Mouse (Mus musculus): ENCODE results near the gene Pet117. TPM values are rescaled to one million over a fixed set of nuclear protein-coding genes. Genes with fewer than 3 reads are reported as not detected.
"Not testable (repeated sequence)": the region's sequence is repeated elsewhere in the genome, so short reads cannot be mapped to it uniquely, and the experiment has no call there.

Gene Pet117
- polyA plus RNA-seq, 1 experiment from 2014 or later, result 2.9 TPM

DNA sequence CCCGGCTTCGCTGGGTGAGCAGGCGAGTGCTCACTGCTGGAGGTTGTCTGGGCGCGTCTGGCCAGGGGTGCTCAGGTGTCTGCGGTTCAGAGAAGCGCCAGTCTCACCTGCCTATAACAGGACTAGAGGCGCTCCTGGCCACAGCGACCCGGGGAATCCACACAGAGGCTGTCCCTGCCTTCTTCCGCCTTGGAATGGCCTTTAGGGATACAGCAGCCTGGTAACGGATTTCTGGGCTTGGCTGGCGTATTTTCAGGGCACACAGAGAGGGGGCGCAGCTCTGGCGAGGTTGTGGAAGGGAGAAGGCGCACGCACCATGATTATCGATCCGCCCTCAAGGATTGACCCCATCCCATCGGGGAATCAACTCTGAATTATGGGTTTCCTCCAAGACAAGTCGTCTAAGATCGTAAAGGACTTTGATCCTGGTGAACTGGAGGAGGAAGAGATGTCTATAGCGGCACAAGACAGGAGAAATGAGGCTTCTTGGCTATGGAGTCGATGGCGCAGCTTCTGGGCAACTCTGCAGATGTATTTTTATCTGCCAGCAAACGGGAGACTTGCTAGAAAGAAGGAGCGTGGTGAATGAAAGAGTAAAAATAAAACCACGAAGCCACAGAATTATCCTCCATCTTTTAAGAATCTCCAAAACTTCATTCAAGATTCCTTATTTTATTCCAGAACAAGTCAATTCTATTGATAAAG, 35.5 kb upstream of the Pet117 start:
- H3K27me3 ChIP-seq (ENCODE audit: control insufficient read depth, insufficient read depth, low read length), result peaks cover 48% of the 10 kb centered on the region
- H3K9ac ChIP-seq (ENCODE audit: low read length), result 0 out of 2 replicates have a peak overlapping the region, but pooled peaks have one; percentile 33
- ATAC-seq (replicated peaks; ENCODE audit: extremely low read depth, insufficient read depth, low FRiP score), result no peak
- peak overlapping the region; percentile 80 for H3K4me2 ChIP-seq (ENCODE audit: low read depth, low read length)
- 9% methylated on average over 28 of the region's 28 CpGs for WGBS
- H3K27ac ChIP-seq (ENCODE audit: low read length), result no peak overlapping the region
- H3K4me3 ChIP-seq (ENCODE audit: low read length), result peak overlapping the region; percentile 51
- H3K36me3 ChIP-seq (ENCODE audit: control insufficient read depth, insufficient read depth), result no peaks in the 10 kb centered on the region
- H3K4me1 ChIP-seq (ENCODE audit: control insufficient read depth, insufficient read depth, low read length), result peaks cover 26% of the 10 kb centered on the region
- no peaks in the 10 kb centered on the region for H3K9me3 ChIP-seq (replicated peaks; ENCODE audit: control insufficient read depth, low read length)

DNA sequence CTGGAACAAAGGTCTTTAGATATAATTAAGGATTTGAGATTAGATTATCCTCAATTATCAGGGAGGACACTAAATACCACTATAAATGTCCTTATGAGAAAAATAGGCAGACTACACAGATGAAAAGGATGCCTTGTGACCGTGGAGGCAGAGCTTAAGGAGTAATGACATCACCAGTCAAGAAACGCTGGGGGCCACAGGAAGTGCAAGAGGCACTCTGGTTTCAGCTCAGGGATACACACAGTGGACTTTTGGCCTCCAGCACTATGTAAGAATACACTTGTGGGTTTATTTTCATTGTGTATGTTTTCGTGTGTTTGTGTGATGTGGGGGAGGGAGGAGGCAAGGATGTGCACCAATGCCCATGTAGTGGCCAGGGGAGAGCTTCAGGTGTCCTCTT, 31.6 kb upstream of the Pet117 start:
- H3K27me3 ChIP-seq (ENCODE audit: control insufficient read depth, insufficient read depth, low read length), result peaks cover 15% of the 10 kb centered on the region
- no peak overlapping the region for H3K9ac ChIP-seq (ENCODE audit: low read length)
- H3K4me2 ChIP-seq (ENCODE audit: low read depth, low read length), result no peak overlapping the region
- peaks cover 6% of the 10 kb centered on the region for H3K4me1 ChIP-seq (ENCODE audit: control insufficient read depth, insufficient read depth, low read length)
- 43% methylated on average over 3 of the region's 3 CpGs for WGBS
- H3K27ac ChIP-seq (ENCODE audit: low read length), result no peak overlapping the region
- no peak for ATAC-seq (replicated peaks; ENCODE audit: extremely low read depth, insufficient read depth, low FRiP score)
- no peak overlapping the region for H3K4me3 ChIP-seq (ENCODE audit: low read length)
- no peaks in the 10 kb centered on the region for H3K9me3 ChIP-seq (replicated peaks; ENCODE audit: control insufficient read depth, low read length)
- H3K36me3 ChIP-seq (ENCODE audit: control insufficient read depth, insufficient read depth), result no peaks in the 10 kb centered on the region

DNA sequence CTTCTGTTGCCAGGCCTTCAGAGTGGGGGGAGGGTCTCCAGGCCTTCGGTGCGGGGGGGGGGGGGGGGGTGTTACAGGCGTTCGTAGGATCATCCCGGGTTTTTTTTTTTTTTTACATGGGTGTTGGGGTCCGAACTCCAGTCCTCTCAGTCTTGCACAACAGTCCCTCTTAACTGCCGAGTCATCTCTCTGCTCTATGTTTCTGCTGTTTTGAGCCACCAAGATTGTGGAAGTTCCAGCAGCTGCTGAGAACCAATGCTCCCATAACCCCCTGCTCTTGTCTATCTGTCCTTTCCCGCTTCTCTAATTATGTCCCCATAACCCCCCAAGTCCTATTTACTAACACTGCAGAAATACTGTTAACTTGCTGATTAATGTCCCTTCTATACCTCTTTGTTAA, 31.1 kb upstream of the Pet117 start:
- ATAC-seq (replicated peaks; ENCODE audit: extremely low read depth, insufficient read depth, low FRiP score), result no peak
- Histone ChIP-seq H3K9ac (ENCODE audit: low read length) (no peak overlapping the region), H3K4me2 (ENCODE audit: low read depth, low read length) (no peak overlapping the region), H3K4me1 (ENCODE audit: control insufficient read depth, insufficient read depth, low read length) (peaks cover 6% of the 10 kb centered on the region), H3K27me3 (ENCODE audit: control insufficient read depth, insufficient read depth, low read length) (peaks cover 12% of the 10 kb centered on the region), H3K4me3 (ENCODE audit: low read length) (no peak overlapping the region), H3K36me3 (ENCODE audit: control insufficient read depth, insufficient read depth) (no peaks in the 10 kb centered on the region), H3K9me3 (replicated peaks; ENCODE audit: control insufficient read depth, low read length) (no peaks in the 10 kb centered on the region), H3K27ac (ENCODE audit: low read length) (no peak overlapping the region)
- WGBS, result 56% methylated on average over 7 of the region's 8 CpGs

- not testable (repeated sequence) for H3K9me3 ChIP-seq (replicated peaks; ENCODE audit: control insufficient read depth, low read length); H3K4me2 ChIP-seq (ENCODE audit: low read depth, low read length); H3K9ac ChIP-seq (ENCODE audit: low read length); H3K27ac ChIP-seq (ENCODE audit: low read length); H3K36me3 ChIP-seq (ENCODE audit: control insufficient read depth, insufficient read depth); H3K4me1 ChIP-seq (ENCODE audit: control insufficient read depth, insufficient read depth, low read length); H3K4me3 ChIP-seq (ENCODE audit: low read length); H3K27me3 ChIP-seq (ENCODE audit: control insufficient read depth, insufficient read depth, low read length); ATAC-seq (replicated peaks; ENCODE audit: extremely low read depth, insufficient read depth, low FRiP score)
- 75% methylated on average over 6 of the region's 6 CpGs for WGBS
Observed at GRCm38 (mm10) chr2:144338149-144338548, 30.6 kb upstream of the Pet117 start.

GRCm38 (mm10) chr2:144343158-144343557, 25.6 kb upstream of the Pet117 start:
- no peak overlapping the region for H3K4me2 ChIP-seq (ENCODE audit: low read depth, low read length)
- no peak overlapping the region for H3K4me3 ChIP-seq (ENCODE audit: low read length)
- H3K36me3 ChIP-seq (ENCODE audit: control insufficient read depth, insufficient read depth), result no peaks in the 10 kb centered on the region
- no peaks in the 10 kb centered on the region for H3K4me1 ChIP-seq (ENCODE audit: control insufficient read depth, insufficient read depth, low read length)
- no peaks in the 10 kb centered on the region for H3K27me3 ChIP-seq (ENCODE audit: control insufficient read depth, insufficient read depth, low read length)
- WGBS, result 53% methylated on average over 4 of the region's 4 CpGs
- H3K27ac ChIP-seq (ENCODE audit: low read length), result no peak overlapping the region
- H3K9me3 ChIP-seq (replicated peaks; ENCODE audit: control insufficient read depth, low read length), result no peaks in the 10 kb centered on the region
- no peak for ATAC-seq (replicated peaks; ENCODE audit: extremely low read depth, insufficient read depth, low FRiP score)
- H3K9ac ChIP-seq (ENCODE audit: low read length), result no peak overlapping the region

DNA sequence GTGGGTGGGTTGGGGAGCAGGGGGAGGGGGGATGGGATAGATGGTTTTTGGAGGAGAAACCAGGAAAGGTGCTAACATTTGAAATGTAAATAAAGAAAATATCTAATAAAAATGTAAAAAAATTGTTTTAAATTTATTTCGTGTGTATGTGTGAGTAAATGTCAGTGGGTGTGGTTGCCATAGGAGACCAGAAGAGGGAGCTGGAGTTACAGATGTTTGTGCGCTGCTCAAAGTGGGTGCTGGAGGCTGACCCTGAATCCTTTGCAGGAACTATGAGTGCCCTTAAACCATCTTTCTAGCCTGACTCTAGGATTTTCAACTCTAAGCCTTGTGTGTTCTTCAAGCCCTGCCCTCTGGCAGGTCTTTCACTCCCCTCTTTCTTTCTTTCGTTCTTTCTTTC, 20.3 kb upstream of the Pet117 start:
- Histone ChIP-seq H3K4me3 (ENCODE audit: low read length) (no peak overlapping the region), H3K9me3 (replicated peaks; ENCODE audit: control insufficient read depth, low read length) (no peaks in the 10 kb centered on the region), H3K9ac (ENCODE audit: low read length) (no peak overlapping the region), H3K27me3 (ENCODE audit: control insufficient read depth, insufficient read depth, low read length) (0 out of 2 replicates have a peak, but pooled peaks cover 2% of the 10 kb centered on the region), H3K4me1 (ENCODE audit: control insufficient read depth, insufficient read depth, low read length) (no peaks in the 10 kb centered on the region), H3K36me3 (ENCODE audit: control insufficient read depth, insufficient read depth) (no peaks in the 10 kb centered on the region), H3K27ac (ENCODE audit: low read length) (no peak overlapping the region), H3K4me2 (ENCODE audit: low read depth, low read length) (no peak overlapping the region)
- no peak for ATAC-seq (replicated peaks; ENCODE audit: extremely low read depth, insufficient read depth, low FRiP score)
- 74% methylated on average over 3 of the region's 3 CpGs for WGBS

GRCm38 (mm10) chr2:144352843-144353242, 16.0 kb upstream of the Pet117 start:
- no peaks in the 10 kb centered on the region for H3K4me1 ChIP-seq (ENCODE audit: control insufficient read depth, insufficient read depth, low read length)
- H3K27ac ChIP-seq (ENCODE audit: low read length), result no peak overlapping the region
- no peak overlapping the region for H3K4me2 ChIP-seq (ENCODE audit: low read depth, low read length)
- H3K9ac ChIP-seq (ENCODE audit: low read length), result no peak overlapping the region
- no peak overlapping the region for H3K4me3 ChIP-seq (ENCODE audit: low read length)
- no peak for ATAC-seq (replicated peaks; ENCODE audit: extremely low read depth, insufficient read depth, low FRiP score)
- H3K9me3 ChIP-seq (replicated peaks; ENCODE audit: control insufficient read depth, low read length), result no peaks in the 10 kb centered on the region
- H3K36me3 ChIP-seq (ENCODE audit: control insufficient read depth, insufficient read depth), result no peaks in the 10 kb centered on the region
- 79% methylated on average over 11 of the region's 11 CpGs for WGBS
- H3K27me3 ChIP-seq (ENCODE audit: control insufficient read depth, insufficient read depth, low read length), result 0 out of 2 replicates have a peak, but pooled peaks cover 2% of the 10 kb centered on the region

DNA sequence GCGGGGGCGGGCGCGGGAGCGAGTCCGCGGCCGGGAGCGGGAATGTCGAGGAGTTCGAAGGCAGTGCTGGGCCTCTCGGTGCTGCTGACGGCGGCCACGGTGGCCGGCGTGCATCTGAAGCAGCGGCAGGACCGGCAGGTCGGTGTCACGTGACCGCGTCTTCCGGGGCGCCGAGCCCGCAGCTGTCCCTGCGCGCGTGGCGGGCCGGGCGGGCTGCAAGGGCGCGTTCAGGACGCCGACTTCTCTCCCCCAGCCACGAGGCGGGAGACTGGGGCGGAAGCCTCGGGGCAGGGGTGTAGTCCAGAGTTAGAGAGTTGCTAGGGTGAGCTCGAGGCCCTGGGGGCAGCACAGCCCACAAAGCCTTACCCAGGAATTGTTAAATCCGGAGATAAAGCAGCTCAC, 225 bp downstream of the Pet117 start:
- ATAC-seq (replicated peaks; ENCODE audit: extremely low read depth, insufficient read depth, low FRiP score), result peak; percentile 86
- H3K4me3 ChIP-seq (ENCODE audit: low read length), result peak overlapping the region; percentile 88
- no peaks in the 10 kb centered on the region for H3K9me3 ChIP-seq (replicated peaks; ENCODE audit: control insufficient read depth, low read length)
- peak overlapping the region; percentile 97 for H3K27ac ChIP-seq (ENCODE audit: low read length)
- no peaks in the 10 kb centered on the region for H3K27me3 ChIP-seq (ENCODE audit: control insufficient read depth, insufficient read depth, low read length)
- peaks cover 12% of the 10 kb centered on the region for H3K36me3 ChIP-seq (ENCODE audit: control insufficient read depth, insufficient read depth)
- H3K4me1 ChIP-seq (ENCODE audit: control insufficient read depth, insufficient read depth, low read length), result peaks cover 13% of the 10 kb centered on the region
- H3K4me2 ChIP-seq (ENCODE audit: low read depth, low read length), result peak overlapping the region; percentile 86
- under 1% methylated on average over 43 of the region's 43 CpGs for WGBS
- H3K9ac ChIP-seq (ENCODE audit: low read length), result peak overlapping the region; percentile 94

DNA sequence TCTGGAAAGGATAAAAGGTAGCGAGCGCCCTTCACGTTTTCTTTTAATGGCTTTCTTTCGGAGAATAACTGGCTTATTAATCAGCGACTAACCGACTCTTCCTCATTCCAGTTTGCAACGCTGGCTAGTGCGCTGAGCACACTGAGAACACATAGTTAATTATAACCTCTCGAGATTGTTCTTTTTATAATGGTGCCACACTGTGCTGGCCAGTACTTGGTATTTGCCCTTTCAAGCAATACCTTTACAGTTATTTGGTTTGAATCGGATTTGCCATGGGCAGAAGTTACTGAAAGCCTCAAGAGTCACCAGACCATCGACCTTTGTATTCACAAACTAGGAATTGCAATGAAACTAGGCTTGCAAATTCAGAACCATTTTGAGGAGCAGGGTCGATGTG, 715 bp downstream of the Pet117 start:
- H3K9me3 ChIP-seq (replicated peaks; ENCODE audit: control insufficient read depth, low read length), result no peaks in the 10 kb centered on the region
- ATAC-seq (replicated peaks; ENCODE audit: extremely low read depth, insufficient read depth, low FRiP score), result peak; percentile 58
- peak overlapping the region; percentile 97 for H3K27ac ChIP-seq (ENCODE audit: low read length)
- H3K36me3 ChIP-seq (ENCODE audit: control insufficient read depth, insufficient read depth), result peaks cover 16% of the 10 kb centered on the region
- H3K4me2 ChIP-seq (ENCODE audit: low read depth, low read length), result peak overlapping the region; percentile 86
- peaks cover 13% of the 10 kb centered on the region for H3K4me1 ChIP-seq (ENCODE audit: control insufficient read depth, insufficient read depth, low read length)
- 2% methylated on average over 12 of the region's 12 CpGs for WGBS
- H3K27me3 ChIP-seq (ENCODE audit: control insufficient read depth, insufficient read depth, low read length), result no peaks in the 10 kb centered on the region
- H3K4me3 ChIP-seq (ENCODE audit: low read length), result peak overlapping the region; percentile 88
- H3K9ac ChIP-seq (ENCODE audit: low read length), result peak overlapping the region; percentile 94

Measured in heart, embryonic 16.5 days (tissue).